8 mouse cellular contexts compared by ENCODE assay signal in the genomic region with DNA sequence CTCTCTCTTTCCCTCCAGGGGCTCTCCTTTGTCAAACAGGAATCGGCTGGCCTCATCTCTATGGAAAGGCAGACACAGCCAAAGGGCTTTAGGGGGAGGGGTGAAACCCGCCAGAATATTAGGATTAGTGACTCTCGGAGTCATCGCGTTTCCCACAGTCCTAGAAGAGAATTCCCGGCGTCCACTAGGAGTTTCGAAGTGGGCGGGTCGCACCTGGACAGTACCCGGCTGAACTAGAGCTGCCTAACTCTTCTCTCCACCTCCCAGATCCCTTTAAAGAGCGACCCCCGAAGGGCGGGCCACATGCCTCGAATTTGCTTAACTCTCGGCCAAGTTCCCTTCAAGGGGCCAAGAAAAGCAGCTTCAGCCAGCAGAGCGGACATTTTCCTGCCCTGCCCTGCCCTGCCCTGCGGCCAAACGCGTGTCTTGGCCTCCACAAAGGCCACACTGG. TPM values are rescaled to one million over a fixed set of nuclear protein-coding genes. Genes with fewer than 3 reads are reported as not detected.
DNase-seq lines count a peak whose midpoint lies in the region; ATAC-seq and TF ChIP-seq lines count a peak whose summit lies in the region.

No protein-coding gene starts in this region.

- H3K27me3 ChIP-seq in testis, adult 2 months (ENCODE audit: control insufficient read depth, insufficient read depth, low read length), result no peaks in the 10 kb centered on the region
- peaks cover 4% of the 10 kb centered on the region; the same call in 1 of the 2 replicates for H3K27me3 ChIP-seq in forebrain, embryonic 10.5 days (ENCODE audit: poor library complexity, severe bottlenecking)
- no peaks in the 10 kb centered on the region for H3K27me3 ChIP-seq in intestine, postnatal 0 days (replicated peaks; ENCODE audit: control insufficient read depth, insufficient read depth, low read length)
- H3K27me3 ChIP-seq in lung, embryonic 16.5 days (ENCODE audit: control insufficient read depth, insufficient read depth, low read depth, low read length), result no peaks in the 10 kb centered on the region
- no peaks in the 10 kb centered on the region for H3K27me3 ChIP-seq in stomach, postnatal 0 days (ENCODE audit: control insufficient read depth, insufficient read depth, low read length)

- H3K4me1 ChIP-seq in testis, adult 2 months (ENCODE audit: control insufficient read depth, insufficient read depth, low read length), result peaks cover 27% of the 10 kb centered on the region
- peaks cover 71% of the 10 kb centered on the region for H3K4me1 ChIP-seq in forebrain, embryonic 10.5 days
- H3K4me1 ChIP-seq in intestine, postnatal 0 days (replicated peaks; ENCODE audit: control insufficient read depth, insufficient read depth, low read length), result no peaks in the 10 kb centered on the region
- peaks cover 54% of the 10 kb centered on the region for H3K4me1 ChIP-seq in lung, embryonic 16.5 days (replicated peaks; ENCODE audit: control insufficient read depth, insufficient read depth, low read length)
- H3K4me1 ChIP-seq in stomach, postnatal 0 days (replicated peaks; ENCODE audit: control insufficient read depth, insufficient read depth), result peaks cover 3% of the 10 kb centered on the region; the same call in 1 of the 2 replicates

- peak overlapping the region; percentile 85 for H3K4me3 ChIP-seq in testis, adult 2 months (ENCODE audit: control insufficient read depth, low read depth, low read length)
- peak overlapping the region; percentile 76 for H3K4me3 ChIP-seq in forebrain, embryonic 10.5 days
- peak overlapping the region; percentile 83 for H3K4me3 ChIP-seq in intestine, postnatal 0 days (ENCODE audit: low read depth, low read length)
- H3K4me3 ChIP-seq in lung, embryonic 16.5 days (ENCODE audit: low read length), result peak overlapping the region; percentile 93
- peak overlapping the region; percentile 76 for H3K4me3 ChIP-seq in stomach, postnatal 0 days (ENCODE audit: low read depth, low read length)

- TF ChIP-seq POLR2A in testis, adult 2 months (IDR thresholded peaks at IDR 0.05; ENCODE audit: control insufficient read depth, low read depth, low read length), result no peak

- TF ChIP-seq CTCF in testis, adult 2 months (IDR thresholded peaks at IDR 0.05; ENCODE audit: control insufficient read depth, insufficient read depth, insufficient replicate concordance, low read depth, low read length), result no peak
- TF ChIP-seq CTCF in intestine, postnatal 0 days (IDR thresholded peaks at IDR 0.05; ENCODE audit: low read depth), result no peak
- no peak for TF ChIP-seq CTCF in stomach, postnatal 0 days (IDR thresholded peaks at IDR 0.05; ENCODE audit: low read depth)

- no peaks in the 10 kb centered on the region for H3K9me3 ChIP-seq in forebrain, embryonic 10.5 days
- H3K9me3 ChIP-seq in intestine, postnatal 0 days (ENCODE audit: control insufficient read depth), result no peaks in the 10 kb centered on the region
- H3K9me3 ChIP-seq in lung, embryonic 16.5 days (ENCODE audit: control insufficient read depth, low read length), result no peaks in the 10 kb centered on the region
- H3K9me3 ChIP-seq in stomach, postnatal 0 days (ENCODE audit: control insufficient read depth, low read length), result no peaks in the 10 kb centered on the region

- peak overlapping the region; percentile 99 for H3K4me2 ChIP-seq in intestine, postnatal 0 days (replicated peaks; ENCODE audit: low read depth)
- H3K4me2 ChIP-seq in lung, embryonic 16.5 days (ENCODE audit: low read depth, low read length), result peak overlapping the region; percentile 98
- peak overlapping the region; percentile 97 for H3K4me2 ChIP-seq in stomach, postnatal 0 days (replicated peaks; ENCODE audit: low read depth)

- H3K36me3 ChIP-seq in testis, adult 2 months (ENCODE audit: control insufficient read depth, insufficient read depth, low read length), result no peaks in the 10 kb centered on the region
- H3K36me3 ChIP-seq in forebrain, embryonic 10.5 days (replicated peaks), result peaks cover 31% of the 10 kb centered on the region
- H3K36me3 ChIP-seq in intestine, postnatal 0 days (ENCODE audit: control insufficient read depth, insufficient read depth), result no peaks in the 10 kb centered on the region
- H3K36me3 ChIP-seq in lung, embryonic 16.5 days (ENCODE audit: control insufficient read depth, insufficient read depth, low read length), result no peaks in the 10 kb centered on the region
- no peaks in the 10 kb centered on the region for H3K36me3 ChIP-seq in stomach, postnatal 0 days (ENCODE audit: control insufficient read depth, insufficient read depth, low read length)

- TF ChIP-seq EP300 in stomach, postnatal 0 days (optimal IDR thresholded peaks at IDR 0.05), result no peak

- WGBS in forebrain, embryonic 10.5 days, result under 1% methylated on average over 20 of the region's 20 CpGs
- WGBS in intestine, postnatal 0 days, result 7% methylated on average over 20 of the region's 20 CpGs
- 1% methylated on average over 20 of the region's 20 CpGs for WGBS in lung, embryonic 16.5 days
- 3% methylated on average over 20 of the region's 20 CpGs for WGBS in stomach, postnatal 0 days

- ATAC-seq in intestine, postnatal 0 days, result no peak
- ATAC-seq in lung, embryonic 16.5 days (ENCODE audit: low read depth), result no peak
- no peak for ATAC-seq in stomach, postnatal 0 days (ENCODE audit: low FRiP score, low TSS enrichment)
- no peak for ATAC-seq in megakaryocyte-erythroid progenitor cell, adult 5-6 weeks (replicated peaks; ENCODE audit: low FRiP score, low TSS enrichment, poor library complexity, severe bottlenecking)

- no peak for DNase-seq in testis, postnatal 14 days (ENCODE audit: low spot score)
- DNase-seq in forebrain, embryonic 10.5 days (ENCODE audit: extremely low spot score, low spot score), result peak; percentile 74
- peak; percentile 40 for DNase-seq in stomach, postnatal 0 days (ENCODE audit: low spot score)
- no peak for DNase-seq in frontal cortex, postnatal 36 days (ENCODE audit: low spot score in 2 of 2)

- peak overlapping the region; percentile 77 for H3K9ac ChIP-seq in intestine, postnatal 0 days (ENCODE audit: low read depth, low read length)
- H3K9ac ChIP-seq in lung, embryonic 16.5 days (ENCODE audit: low read length), result peak overlapping the region; percentile 91
- H3K9ac ChIP-seq in stomach, postnatal 0 days (ENCODE audit: low read length), result peak overlapping the region; percentile 74

- H3K27ac ChIP-seq in testis, adult 2 months (ENCODE audit: control insufficient read depth, insufficient read depth, low read depth, low read length), result no peak overlapping the region
- peak overlapping the region; percentile 98 for H3K27ac ChIP-seq in forebrain, embryonic 10.5 days
- H3K27ac ChIP-seq in intestine, postnatal 0 days (ENCODE audit: low read depth, low read length), result no peak overlapping the region
- peak overlapping the region; percentile 82 for H3K27ac ChIP-seq in lung, embryonic 16.5 days (ENCODE audit: low read length)
- H3K27ac ChIP-seq in stomach, postnatal 0 days (replicated peaks), result peak overlapping the region; percentile 65; the same call in 1 of the 2 replicates

RNA-seq across cellular contexts. Expression of a gene that starts 1.6 kb away (rescaled TPM):
- 35.7 and 56.1 TPM in 2 replicates for polyA plus RNA-seq in testis, adult 2 months (2012; rRNA removed)
- polyA plus RNA-seq in forebrain, embryonic 10.5 days (2016; fragmentation: Nextera tagmentation; extraction: Ambion mirVana), result 11.5 and 11.8 TPM in 2 replicates
- 5.4 and 6.8 TPM in 2 replicates for polyA plus RNA-seq in intestine, postnatal 0 days (2015; fragmentation: Nextera tagmentation; extraction: Ambion mirVana)
- 8.6 and 8.7 TPM in 2 replicates for polyA plus RNA-seq in lung, embryonic 16.5 days (2015; fragmentation: Nextera tagmentation; extraction: Ambion mirVana)
- polyA plus RNA-seq in stomach, postnatal 0 days (2015; fragmentation: Nextera tagmentation; extraction: Ambion mirVana), result 2.7 and 2.9 TPM in 2 replicates
- 9.0 and 15.9 TPM in 2 replicates for total RNA-seq in megakaryocyte-erythroid progenitor cell, adult 5-6 weeks (2014; fragmentation: Nextera tagmentation)
- 5.0 and 7.5 TPM in 2 replicates for total RNA-seq in megakaryocyte-erythroid progenitor cell, adult 5-6 weeks (2017)

RNA-seq across cellular contexts. Expression of a gene that starts 16.9 kb away (rescaled TPM):
- 9.7 and 13.3 TPM in 2 replicates for polyA plus RNA-seq in testis, adult 2 months (2012; rRNA removed)
- 10.2 and 11.0 TPM in 2 replicates for polyA plus RNA-seq in forebrain, embryonic 10.5 days (2016; fragmentation: Nextera tagmentation; extraction: Ambion mirVana)
- polyA plus RNA-seq in intestine, postnatal 0 days (2015; fragmentation: Nextera tagmentation; extraction: Ambion mirVana), result 1.5 and 1.8 TPM in 2 replicates
- polyA plus RNA-seq in lung, embryonic 16.5 days (2015; fragmentation: Nextera tagmentation; extraction: Ambion mirVana), result 7.6 and 7.9 TPM in 2 replicates
- 2.8 and 3.4 TPM in 2 replicates for polyA plus RNA-seq in stomach, postnatal 0 days (2015; fragmentation: Nextera tagmentation; extraction: Ambion mirVana)
- total RNA-seq in megakaryocyte-erythroid progenitor cell, adult 5-6 weeks (2014; fragmentation: Nextera tagmentation), result not detected in 2 replicates
- total RNA-seq in megakaryocyte-erythroid progenitor cell, adult 5-6 weeks (2017), result 0.52 TPM in 1 of 2 replicates, not detected in the other

Comparison
In these comparisons a context has a peak if more than half of its experiments do, and no peak if none do; other contexts are left out.
1. H3K27ac ChIP-seq: peak in forebrain, embryonic 10.5 days (single experiment), lung, embryonic 16.5 days (single experiment) and stomach, postnatal 0 days (single experiment); none in testis, adult 2 months (single experiment) and intestine, postnatal 0 days (single experiment).
2. DNase-seq: peak in forebrain, embryonic 10.5 days (single experiment) and stomach, postnatal 0 days (single experiment); none in testis, postnatal 14 days (single experiment) and frontal cortex, postnatal 36 days (0 of 2).
3. Peak in every context shown above with its lines, with median percentiles within 50 percentile points of each other: H3K4me3 ChIP-seq, H3K4me2 ChIP-seq and H3K9ac ChIP-seq.